Mouse (Mus musculus): ENCODE measurements around the gene Rbm17.

DNA sequence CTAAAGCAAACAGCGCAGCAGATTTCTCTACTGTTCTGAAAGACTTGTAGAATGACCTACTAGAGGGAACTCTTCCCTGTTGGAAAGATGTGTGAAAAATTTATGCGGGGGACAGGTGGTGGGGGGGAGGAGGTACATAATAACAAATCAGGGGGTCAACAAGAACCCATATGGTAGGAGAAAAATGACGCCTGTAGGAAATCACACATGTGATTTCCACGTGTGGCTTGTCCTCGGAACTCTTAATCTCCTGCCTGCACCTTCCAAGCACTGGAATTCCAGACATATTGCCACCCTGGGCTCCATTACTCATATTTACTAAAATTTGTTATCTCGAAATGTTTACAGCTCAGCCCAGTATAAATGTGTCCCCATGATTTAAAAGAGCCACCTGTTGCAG lies 2.2 kb downstream of the Rbm17 start:
- TF ChIP-seq CTCF (conservative IDR thresholded peaks at IDR 0.05 in 1 of 2, IDR thresholded peaks at IDR 0.05 in 1 of 2; ENCODE audit: low read depth in 2 of 2, low read length in 2 of 2) (no peak), RCOR1 (conservative IDR thresholded peaks at IDR 0.05; ENCODE audit: low read depth, low read length) (no peak), MAZ (IDR thresholded peaks at IDR 0.05; ENCODE audit: low read depth, low read length) (no peak)

Measured in CH12.LX (cell line).